Mouse (Mus musculus) midbrain, postnatal 0 days (tissue): Measurements from ENCODE around the gene Adgrl1. TPM values are rescaled to one million over a fixed set of nuclear protein-coding genes. Genes with fewer than 3 reads are reported as not detected.

Source experiments
- ATAC-seq: fragments of 200-750 bp; cut with Nextera tagmentation; 2 replicates; pipeline ENCODE4 v1.8.0; 2017; ENCODE audit warnings: moderate number of reproducible peaks, mild to moderate bottlenecking, moderate TSS enrichment, moderate library complexity; ENCODE audit not compliant: low FRiP score
- DNase-seq: peaks from one replicate; pipeline ENCODE4 v3.0.0-alpha.2; 2015; ENCODE audit warnings: low spot score
- H3K27ac ChIP-seq: fragments of 300-500 bp; sonication (generic); 2 replicates; pipeline ENCODE4 v1.5.1; 2014; ENCODE audit warnings: low read depth, mild to moderate bottlenecking, low read length, mixed read lengths
- H3K27me3 ChIP-seq: fragments of 300-500 bp; sonication (generic); 2 replicates; pipeline ENCODE4 v1.6.1; 2014; ENCODE audit warnings: low read length, control low read depth, mixed read lengths; ENCODE audit not compliant: insufficient read depth
- H3K36me3 ChIP-seq: fragments of 300-500 bp; sonication (generic); 2 replicates; pipeline ENCODE4 v1.6.1; 2014; ENCODE audit warnings: low read length, control low read depth, mixed read lengths; ENCODE audit not compliant: insufficient read depth
- H3K4me1 ChIP-seq: fragments of 300-500 bp; sonication (generic); 2 replicates; pipeline ENCODE4 v1.6.1; 2014; ENCODE audit warnings: mild to moderate bottlenecking, control low read depth, antibody characterized with exemption, low read length, mixed read lengths; ENCODE audit not compliant: insufficient read depth
- H3K4me2 ChIP-seq: fragments of 300-500 bp; sonication (generic); 2 replicates; pipeline ENCODE4 v1.6.1; 2014; ENCODE audit warnings: low read depth, mild to moderate bottlenecking, low read length, mixed read lengths; ENCODE audit not compliant: poor library complexity, severe bottlenecking
- H3K4me3 ChIP-seq: fragments of 300-500 bp; sonication (generic); 2 replicates; pipeline ENCODE4 v1.5.1; 2014; ENCODE audit warnings: low read depth, mild to moderate bottlenecking, low read length, moderate library complexity
- H3K9ac ChIP-seq: fragments of 300-500 bp; sonication (generic); replicated peaks from 2 replicates; pipeline ENCODE4 v1.6.1; 2014; ENCODE audit warnings: mild to moderate bottlenecking, low read length, moderate library complexity, mixed read lengths; ENCODE audit not compliant: poor library complexity, severe bottlenecking
- H3K9me3 ChIP-seq: fragments of 300-500 bp; sonication (generic); 2 replicates; pipeline ENCODE4 v1.6.1; 2016; ENCODE audit warnings: low read length, control low read depth
- CTCF ChIP-seq: IDR thresholded peaks from 2 replicates; pipeline ENCODE4 v1.5.1; 2016; ENCODE audit warnings: antibody characterized with exemption, mild to moderate bottlenecking
- WGBS: fragments of 180-500 bp; shearing (Covaris S2); extraction: QIAGEN DNeasy Blood & Tissue Kit; methylation state at CpG from one replicate; pipeline ENCODE4 v1.1.7; 2014; 5-methylcytosine and 5-hydroxymethylcytosine counted together
- polyA plus RNA-seq: library from polyadenylated mRNA; unstranded; fragments of >200 nt; fragmentation: Nextera tagmentation; extraction: Ambion mirVana; gene quantifications from 2 replicates; pipeline ENCODE4 v1.2.1, GENCODE M21; 2015
- total RNA-seq: library from RNA; depleted of rRNA; stranded (reverse); fragments of >200 nt; gene quantifications from 2 replicates; pipeline ENCODE4 v1.2.3, GENCODE M21; 2014; rRNA removed

The Adgrl1 gene
- total RNA-seq (394 and 593 TPM in 2 replicates), polyA plus RNA-seq (55.5 and 55.9 TPM in 2 replicates)

GRCm38 (mm10) chr8:83899363-83900252 lies at the start of gene Adgrl1:
Adgrl1 (plus strand) TSS chr8:83900105.
- no peak; the same call in 1 of the 2 replicates for TF ChIP-seq CTCF
- H3K4me2 ChIP-seq: peak within 1 kb of the TSS; percentile 86
- H3K27ac ChIP-seq: peak within 1 kb of the TSS; percentile 98
- H3K9me3 ChIP-seq: no peaks in the 10 kb centered on the region
- H3K4me3 ChIP-seq: peak within 1 kb of the TSS; percentile 97
- H3K36me3 ChIP-seq: 0 out of 2 replicates have a peak, but pooled peaks cover 3% of the 10 kb centered on the region
- DNase-seq (peak; percentile 99), ATAC-seq (peak; percentile 94)
- 1% methylated on average over 48 of the region's 70 CpGs for WGBS
- H3K4me1 ChIP-seq: peaks cover 20% of the 10 kb centered on the region; the same call in 1 of the 2 replicates
- H3K27me3 ChIP-seq: no peaks in the 10 kb centered on the region
- H3K9ac ChIP-seq: peak within 1 kb of the TSS; percentile 98

- no peaks in the 10 kb centered on the region for H3K9me3 ChIP-seq
- no peaks in the 10 kb centered on the region for H3K27me3 ChIP-seq
- WGBS: 21% methylated on average over 8 of the region's 8 CpGs
- ATAC-seq (no peak), DNase-seq (no peak)
- H3K4me3 ChIP-seq: no peak overlapping the region
- no peaks in the 10 kb centered on the region for H3K36me3 ChIP-seq
- no peak overlapping the region for H3K4me2 ChIP-seq
- TF ChIP-seq CTCF: no peak
- H3K4me1 ChIP-seq: no peaks in the 10 kb centered on the region
- H3K27ac ChIP-seq: no peak overlapping the region
- H3K9ac ChIP-seq: no peak overlapping the region
Measured at GRCm38 (mm10) chr8:83852329-83852728, 47.6 kb upstream of the Adgrl1 start.

- no peaks in the 10 kb centered on the region for H3K27me3 ChIP-seq
- 72% methylated on average over 3 of the region's 3 CpGs for WGBS
Measured at GRCm38 (mm10) chr8:83853323-83854050, 46.4 kb upstream of the Adgrl1 start.

GRCm38 (mm10) chr8:83856486-83857065 lies 43.3 kb upstream of the Adgrl1 start:
- 93% methylated on average over 6 of the region's 6 CpGs for WGBS
- Histone ChIP-seq H3K27me3 (no peaks in the 10 kb centered on the region), H3K4me3 (no peak overlapping the region), H3K4me1 (no peaks in the 10 kb centered on the region), H3K9ac (no peak overlapping the region), H3K9me3 (no peaks in the 10 kb centered on the region), H3K4me2 (no peak overlapping the region), H3K36me3 (no peaks in the 10 kb centered on the region), H3K27ac (no peak overlapping the region)
- no peak for DNase-seq
- TF ChIP-seq CTCF: no peak
- no peak for ATAC-seq

More at GRCm38 (mm10) chr8:83853323-83854050, 46.4 kb upstream of the Adgrl1 start:
- Histone ChIP-seq H3K27ac (no peak overlapping the region), H3K36me3 (no peaks in the 10 kb centered on the region), H3K9me3 (no peaks in the 10 kb centered on the region), H3K4me1 (no peaks in the 10 kb centered on the region), H3K4me3 (no peak overlapping the region), H3K4me2 (no peak overlapping the region), H3K9ac (no peak overlapping the region)
- DNase-seq (no peak), ATAC-seq (no peak)
- no peak for TF ChIP-seq CTCF

GRCm38 (mm10) chr8:83862439-83863268 lies 37.3 kb upstream of the Adgrl1 start:
- Histone ChIP-seq H3K27me3 (no peaks in the 10 kb centered on the region), H3K4me2 (peak overlapping the region; percentile 26), H3K4me1 (no peaks in the 10 kb centered on the region), H3K27ac (no peak overlapping the region), H3K4me3 (peak overlapping the region; percentile 3; the same call in 1 of the 2 replicates), H3K36me3 (no peaks in the 10 kb centered on the region), H3K9ac (no peak overlapping the region), H3K9me3 (no peaks in the 10 kb centered on the region)
- ATAC-seq (no peak), DNase-seq (no peak)
- TF ChIP-seq CTCF: no peak
- 8% methylated on average over 24 of the region's 24 CpGs for WGBS
